Mouse (Mus musculus): ENCODE results near the gene Pced1a. TPM values are rescaled to one million over a fixed set of nuclear protein-coding genes. Genes with fewer than 3 reads are reported as not detected.

The Pced1a gene
- polyA plus RNA-seq, 1 experiment from 2014 or later = 13.6 TPM

DNA sequence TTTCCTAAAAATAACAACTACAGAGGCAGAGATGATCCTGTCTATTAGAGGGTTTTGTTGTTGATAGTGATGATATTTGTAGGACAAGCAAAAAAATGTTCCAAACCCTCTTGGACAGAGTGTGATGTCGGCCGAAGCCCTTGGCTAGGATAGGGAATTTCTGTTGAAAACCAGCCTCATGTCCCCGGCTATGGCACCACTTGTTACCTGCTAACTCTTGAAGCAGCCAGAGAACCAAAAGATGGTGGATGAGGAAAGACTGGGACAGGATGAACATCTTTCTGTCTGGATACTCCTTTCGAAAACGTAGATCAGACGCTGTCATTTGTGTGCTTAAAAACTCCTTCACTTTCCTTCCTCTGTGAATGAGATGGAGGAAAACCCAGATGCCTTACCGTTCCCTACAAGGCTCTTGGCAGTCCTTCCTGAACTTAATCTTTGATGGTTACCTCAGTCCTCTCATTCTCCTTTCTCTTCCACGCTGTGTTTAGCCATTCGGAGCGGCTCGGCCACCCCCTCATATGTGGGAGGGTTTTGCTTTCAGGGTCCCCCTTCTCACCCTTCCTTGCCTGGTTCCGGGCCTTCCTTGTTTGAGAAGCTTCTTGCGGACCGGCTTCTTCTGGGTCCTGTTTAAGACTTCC lies 26.7 kb upstream of the Pced1a start:
- peak overlapping the region; percentile 92; the same call in 1 of the 2 replicates for H3K27ac ChIP-seq
- H3K4me3 ChIP-seq = peak overlapping the region; percentile 80
- WGBS = 66% methylated on average over 14 of the region's 14 CpGs
- no peaks in the 10 kb centered on the region for H3K36me3 ChIP-seq
- no peaks in the 10 kb centered on the region for H3K9me3 ChIP-seq
- peaks cover 10% of the 10 kb centered on the region; the same call in 1 of the 2 replicates for H3K27me3 ChIP-seq (ENCODE audit: insufficient read depth, poor library complexity, severe bottlenecking)
- peaks cover 40% of the 10 kb centered on the region for H3K4me1 ChIP-seq
- DNase-seq (ENCODE audit: low spot score) = no peak

DNA sequence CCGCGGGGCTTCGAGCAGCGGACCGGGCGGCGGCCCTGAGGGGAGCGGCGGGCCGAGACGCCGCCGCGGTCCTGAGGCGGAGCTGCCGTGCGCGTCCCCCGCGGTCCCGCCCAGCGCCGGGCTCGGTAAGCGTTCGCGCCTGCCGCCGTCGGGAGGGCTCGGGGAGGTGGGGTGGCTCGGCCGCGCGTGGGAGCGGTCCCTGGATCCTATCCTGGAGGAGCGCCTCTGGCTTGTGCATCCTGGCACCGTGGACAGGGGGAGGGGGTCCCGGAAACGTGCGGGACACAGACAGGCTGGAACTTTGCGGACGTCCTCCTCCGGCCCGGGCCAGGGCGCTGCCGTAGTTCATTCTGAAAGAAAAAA lies 25.9 kb upstream of the Pced1a start:
- Histone ChIP-seq H3K4me3 (peak overlapping the region; percentile 80), H3K4me1 (peaks cover 37% of the 10 kb centered on the region), H3K27ac (peak overlapping the region; percentile 92), H3K9me3 (no peaks in the 10 kb centered on the region), H3K27me3 (ENCODE audit: insufficient read depth, poor library complexity, severe bottlenecking) (peaks cover 10% of the 10 kb centered on the region; the same call in 1 of the 2 replicates), H3K36me3 (no peaks in the 10 kb centered on the region)
- under 1% methylated on average over 47 of the region's 47 CpGs for WGBS
- peak; percentile 88 for DNase-seq (ENCODE audit: low spot score)

DNA sequence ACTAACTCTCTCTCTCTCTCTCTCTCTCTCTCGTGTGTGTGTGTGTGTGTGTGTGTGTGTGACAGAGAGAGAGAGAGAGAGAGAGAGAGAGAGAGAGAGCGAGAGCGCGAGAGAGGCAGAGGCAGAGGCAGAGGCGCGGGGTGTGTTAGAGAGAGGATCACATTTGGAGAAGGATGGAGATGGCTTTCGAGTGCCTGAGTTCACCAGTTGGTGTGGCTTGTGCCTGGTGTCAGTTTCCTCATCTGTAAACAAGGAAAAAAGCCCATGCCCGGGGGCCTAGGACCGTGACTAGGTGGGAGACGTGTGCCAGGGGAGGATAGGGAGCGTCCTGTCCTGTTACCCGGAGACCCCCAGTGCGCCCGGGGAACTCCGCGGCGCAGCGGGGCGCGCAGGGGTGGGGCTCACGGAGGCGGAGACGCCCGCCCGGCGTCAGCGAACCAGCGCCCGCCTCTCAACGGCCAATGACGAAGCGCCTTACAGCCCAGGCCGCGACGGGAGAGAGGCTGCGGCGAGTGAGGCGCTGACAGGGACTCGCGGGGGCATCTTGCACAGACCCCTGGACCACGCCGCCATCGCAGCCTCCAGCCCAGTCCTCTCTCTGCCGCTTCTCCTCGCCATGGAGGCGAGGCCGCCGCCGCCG lies 25.4 kb upstream of the Pced1a start, which contains the start of gene Ptpra:
Ptpra (plus strand) TSS at position 485 of the 640 bp plus-strand sequence.
- Histone ChIP-seq H3K4me1 (peaks cover 34% of the 10 kb centered on the region), H3K27me3 (ENCODE audit: insufficient read depth, poor library complexity, severe bottlenecking) (peaks cover 10% of the 10 kb centered on the region; the same call in 1 of the 2 replicates), H3K9me3 (no peaks in the 10 kb centered on the region), H3K27ac (peak within 1 kb of the TSS; percentile 92), H3K4me3 (peak within 1 kb of the TSS; percentile 80), H3K36me3 (no peaks in the 10 kb centered on the region)
- DNase-seq (ENCODE audit: low spot score) = peak; percentile 95
- WGBS = 1% methylated on average over 49 of the region's 50 CpGs

DNA sequence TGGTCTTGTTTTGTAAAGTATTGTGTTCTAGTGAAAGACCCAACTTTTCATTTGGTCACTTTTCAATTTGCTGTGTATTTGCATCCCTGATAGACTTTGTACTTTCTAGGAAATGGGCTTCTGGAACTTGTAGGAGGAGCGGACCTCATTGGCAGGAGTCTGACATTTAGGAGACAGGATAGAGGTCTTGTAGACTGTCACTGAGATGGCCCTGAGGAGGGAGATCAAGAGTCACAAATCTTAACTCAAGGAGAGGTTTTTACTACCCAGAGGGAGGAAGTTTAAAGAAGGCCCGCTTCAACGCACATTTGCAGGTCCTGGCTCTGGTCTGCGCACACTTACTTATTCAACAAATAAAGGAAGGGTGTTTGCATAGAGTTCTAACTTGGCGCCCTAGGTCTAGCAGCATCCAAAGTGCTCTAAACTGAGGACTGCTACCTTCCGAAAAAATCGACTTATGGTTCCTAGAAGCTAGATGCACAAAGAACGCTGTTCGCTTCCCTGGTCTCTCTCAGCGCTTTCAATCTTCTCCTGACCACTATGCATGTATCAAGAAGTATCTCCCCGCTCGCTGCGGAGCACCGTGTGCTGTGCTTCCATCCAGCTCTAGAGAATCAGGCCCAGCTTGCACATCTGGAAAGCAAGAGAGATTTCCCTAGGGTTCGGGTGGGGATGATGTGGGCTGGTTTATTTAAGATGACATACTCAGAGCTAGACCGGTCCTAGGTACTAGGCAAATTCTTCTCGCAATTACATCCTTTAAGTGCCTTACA lies 24.7 kb upstream of the Pced1a start:
- H3K27me3 ChIP-seq (ENCODE audit: insufficient read depth, poor library complexity, severe bottlenecking) = peaks cover 10% of the 10 kb centered on the region; the same call in 1 of the 2 replicates
- no peak overlapping the region for H3K27ac ChIP-seq
- no peaks in the 10 kb centered on the region for H3K9me3 ChIP-seq
- WGBS = 11% methylated on average over 17 of the region's 17 CpGs
- peak overlapping the region; percentile 80 for H3K4me3 ChIP-seq
- peaks cover 28% of the 10 kb centered on the region for H3K4me1 ChIP-seq
- H3K36me3 ChIP-seq = peaks cover 4% of the 10 kb centered on the region
- no peak for DNase-seq (ENCODE audit: low spot score)

DNA sequence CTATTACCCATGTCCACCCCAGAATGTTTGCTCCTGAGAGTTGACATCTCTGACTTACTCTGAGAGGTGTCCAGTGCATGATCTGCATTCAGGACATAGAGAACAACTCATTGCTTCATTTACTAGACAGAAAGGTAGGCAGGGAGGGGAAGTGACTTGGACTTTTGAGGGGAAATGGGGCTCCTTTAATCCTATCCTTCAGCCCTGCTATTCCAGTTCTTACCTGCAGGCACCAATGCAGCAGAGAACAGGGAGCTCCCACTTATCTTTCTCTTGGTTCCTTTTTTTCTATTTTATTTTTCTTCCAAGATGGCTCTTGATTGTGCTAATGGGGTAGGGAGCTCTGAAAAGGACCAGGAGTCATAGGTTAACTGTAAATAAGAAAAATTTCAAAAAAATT lies 23.9 kb upstream of the Pced1a start:
- Histone ChIP-seq H3K36me3 (peaks cover 12% of the 10 kb centered on the region), H3K4me1 (peaks cover 27% of the 10 kb centered on the region), H3K9me3 (no peaks in the 10 kb centered on the region), H3K27ac (no peak overlapping the region), H3K4me3 (no peak overlapping the region), H3K27me3 (ENCODE audit: insufficient read depth, poor library complexity, severe bottlenecking) (peaks cover 10% of the 10 kb centered on the region; the same call in 1 of the 2 replicates)
- no peak for DNase-seq (ENCODE audit: low spot score)

DNA sequence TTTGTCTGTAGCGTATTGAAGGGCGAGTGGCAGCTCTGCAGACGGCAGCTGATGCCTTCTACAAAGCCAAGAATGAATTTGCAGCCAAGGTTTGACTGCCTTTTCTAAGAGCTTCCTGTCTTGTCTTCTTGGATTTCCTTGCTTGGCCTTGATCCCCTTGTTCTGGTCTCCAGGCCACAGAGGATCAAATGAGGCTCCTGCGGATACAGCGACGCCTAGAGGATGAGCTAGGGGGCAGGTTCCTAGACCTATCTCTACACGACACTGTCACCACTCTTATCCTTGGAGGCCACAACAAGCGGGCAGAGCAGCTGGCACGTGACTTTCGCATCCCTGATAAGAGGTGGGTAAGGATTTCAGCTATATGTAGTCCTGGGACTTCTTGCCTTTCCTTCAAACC lies 17.7 kb upstream of the Pced1a start:
- Histone ChIP-seq H3K4me3 (no peak overlapping the region), H3K27ac (no peak overlapping the region), H3K27me3 (ENCODE audit: insufficient read depth, poor library complexity, severe bottlenecking) (no peaks in the 10 kb centered on the region), H3K9me3 (no peaks in the 10 kb centered on the region), H3K36me3 (peaks cover 75% of the 10 kb centered on the region), H3K4me1 (no peaks in the 10 kb centered on the region)
- WGBS = 80% methylated on average over 10 of the region's 10 CpGs
- no peak for DNase-seq (ENCODE audit: low spot score)

DNA sequence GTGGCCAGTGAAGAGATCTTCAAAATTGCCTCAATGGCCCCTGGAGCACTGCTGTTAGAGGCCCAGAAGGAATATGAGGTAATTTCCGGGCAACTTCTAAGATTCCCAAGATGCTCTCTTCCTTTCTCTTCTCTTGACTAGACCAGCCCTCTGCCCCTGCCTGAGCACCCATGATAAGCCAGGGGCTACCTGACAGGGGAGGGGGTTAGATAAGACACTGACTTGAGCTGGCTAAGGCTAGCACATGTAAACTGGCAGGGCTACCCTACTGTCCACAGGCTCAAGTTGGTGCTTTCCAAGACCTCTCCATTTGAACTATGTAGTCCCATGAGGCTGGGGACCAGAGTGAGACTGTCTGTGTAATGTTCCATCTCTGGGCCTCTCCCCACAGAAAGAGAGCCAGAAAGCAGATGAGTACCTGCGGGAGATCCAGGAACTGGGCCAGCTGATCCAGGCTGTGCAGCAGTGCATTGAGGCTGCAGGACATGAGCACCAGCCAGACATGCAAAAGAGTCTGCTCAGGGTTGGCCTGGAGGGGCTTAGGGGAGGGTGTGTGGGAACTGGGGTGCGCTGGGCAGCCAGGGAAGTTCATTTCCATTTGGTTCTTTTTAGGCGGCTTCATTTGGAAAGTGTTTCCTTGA lies 15.5 kb upstream of the Pced1a start:
- 89% methylated on average over 4 of the region's 4 CpGs for WGBS

DNA sequence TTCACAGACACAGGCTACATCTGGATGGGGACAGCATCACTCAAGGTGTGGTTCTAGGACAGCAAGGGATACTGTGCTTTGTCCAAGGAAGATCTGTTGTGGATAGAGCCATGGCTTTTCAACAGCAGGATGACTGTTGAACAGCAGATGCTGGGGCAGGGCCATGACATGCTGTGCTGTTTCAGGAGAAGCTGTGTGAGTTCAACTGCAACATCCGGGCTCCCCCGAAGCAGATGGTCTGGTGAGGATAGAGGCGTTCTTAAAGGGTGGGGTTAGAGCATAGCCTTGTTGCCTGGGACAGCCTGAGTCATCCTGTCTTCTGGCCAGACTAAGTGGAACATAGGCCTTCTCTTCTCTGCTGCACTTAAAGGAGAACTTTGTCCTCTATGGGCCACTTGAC lies 14.4 kb upstream of the Pced1a start:
- no peak for DNase-seq (ENCODE audit: low spot score)

More for the DNA sequence above, 15.5 kb upstream of the Pced1a start:
- H3K36me3 ChIP-seq = peaks cover 76% of the 10 kb centered on the region
- no peaks in the 10 kb centered on the region for H3K27me3 ChIP-seq (ENCODE audit: insufficient read depth, poor library complexity, severe bottlenecking)
- no peaks in the 10 kb centered on the region for H3K4me1 ChIP-seq
- H3K9me3 ChIP-seq = no peaks in the 10 kb centered on the region
- no peak for DNase-seq (ENCODE audit: low spot score)
- no peak overlapping the region for H3K27ac ChIP-seq
- no peak overlapping the region for H3K4me3 ChIP-seq

DNA sequence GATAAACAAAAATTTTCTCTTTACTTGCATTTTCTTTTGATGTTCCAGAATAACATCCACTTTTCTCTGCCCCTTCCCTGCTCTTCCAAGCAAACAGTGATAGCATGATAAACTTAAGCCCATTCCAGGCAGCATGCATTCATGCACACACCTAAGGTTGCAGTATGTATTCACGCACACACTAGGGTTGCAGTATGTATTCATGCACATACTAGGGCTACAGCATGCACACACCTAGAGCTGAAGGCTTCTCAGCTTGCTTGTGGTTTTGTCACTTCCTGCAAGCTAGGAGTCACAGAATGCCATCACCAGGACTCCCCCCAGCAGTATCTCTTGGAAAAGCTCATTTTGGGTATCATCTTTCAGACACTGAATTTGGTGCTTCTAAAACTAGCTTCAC lies 12.3 kb upstream of the Pced1a start:
- Histone ChIP-seq H3K9me3 (no peaks in the 10 kb centered on the region), H3K4me1 (no peaks in the 10 kb centered on the region), H3K4me3 (no peak overlapping the region), H3K27me3 (ENCODE audit: insufficient read depth, poor library complexity, severe bottlenecking) (no peaks in the 10 kb centered on the region), H3K27ac (no peak overlapping the region), H3K36me3 (peaks cover 51% of the 10 kb centered on the region)
- WGBS = 92% methylated on average over 1 of the region's 1 CpGs
- DNase-seq (ENCODE audit: low spot score) = no peak

More for the DNA sequence above, 14.4 kb upstream of the Pced1a start:
- Histone ChIP-seq H3K4me3 (no peak overlapping the region), H3K9me3 (no peaks in the 10 kb centered on the region), H3K27me3 (ENCODE audit: insufficient read depth, poor library complexity, severe bottlenecking) (no peaks in the 10 kb centered on the region), H3K36me3 (peaks cover 69% of the 10 kb centered on the region), H3K4me1 (no peaks in the 10 kb centered on the region), H3K27ac (no peak overlapping the region)
- WGBS = 94% methylated on average over 3 of the region's 3 CpGs

DNA sequence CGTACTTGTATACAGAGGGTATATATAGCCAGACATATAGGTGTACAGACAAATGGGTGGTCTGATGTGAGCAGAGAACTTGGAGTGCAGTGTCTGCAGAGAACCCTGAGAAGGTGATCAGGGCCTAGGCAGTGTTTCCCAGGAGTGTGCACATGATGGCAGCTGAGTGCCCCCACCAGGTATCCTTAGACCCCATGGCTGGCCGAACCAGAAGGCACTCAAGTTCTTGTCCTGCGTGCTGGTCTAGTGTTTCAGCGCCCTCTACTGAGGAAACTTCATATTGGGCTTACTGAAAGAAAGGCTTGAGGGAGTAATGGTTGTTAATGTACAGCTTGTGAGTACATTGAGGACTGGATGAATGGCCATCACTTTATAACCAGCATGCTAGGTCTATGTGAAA lies 8.7 kb upstream of the Pced1a start:
- no peak for DNase-seq (ENCODE audit: low spot score)
- 25% methylated on average over 4 of the region's 4 CpGs for WGBS

DNA sequence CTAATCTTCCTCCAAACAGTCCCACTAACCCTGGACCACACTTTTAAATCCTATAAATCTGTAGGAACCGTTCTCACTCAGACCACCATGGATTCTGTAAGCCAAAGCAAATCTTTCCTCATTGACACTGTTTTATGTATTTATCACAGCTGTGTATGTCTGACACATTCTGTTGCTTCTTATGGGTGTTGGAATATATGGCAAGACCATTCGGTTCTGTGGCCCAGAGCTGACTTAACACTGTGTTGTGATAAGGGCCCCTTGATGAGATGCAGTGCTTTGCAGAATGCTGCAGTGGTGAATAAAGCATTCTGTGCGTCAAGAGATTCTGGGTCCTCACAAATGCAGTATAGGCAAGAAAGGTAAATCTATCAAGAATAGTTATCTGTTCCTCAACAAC lies 7.7 kb upstream of the Pced1a start:
- Histone ChIP-seq H3K9me3 (no peaks in the 10 kb centered on the region), H3K4me1 (no peaks in the 10 kb centered on the region; the same call in 1 of the 2 replicates), H3K4me3 (no peak overlapping the region), H3K27me3 (ENCODE audit: insufficient read depth, poor library complexity, severe bottlenecking) (no peaks in the 10 kb centered on the region), H3K27ac (no peak overlapping the region), H3K36me3 (peaks cover 10% of the 10 kb centered on the region)
- no peak for DNase-seq (ENCODE audit: low spot score)
- 71% methylated on average over 3 of the region's 3 CpGs for WGBS

More for the DNA sequence above, 8.7 kb upstream of the Pced1a start:
- no peak overlapping the region for H3K4me3 ChIP-seq
- H3K36me3 ChIP-seq = peaks cover 17% of the 10 kb centered on the region
- H3K27me3 ChIP-seq (ENCODE audit: insufficient read depth, poor library complexity, severe bottlenecking) = no peaks in the 10 kb centered on the region
- no peaks in the 10 kb centered on the region for H3K9me3 ChIP-seq
- H3K27ac ChIP-seq = no peak overlapping the region
- no peaks in the 10 kb centered on the region; the same call in 1 of the 2 replicates for H3K4me1 ChIP-seq

DNA sequence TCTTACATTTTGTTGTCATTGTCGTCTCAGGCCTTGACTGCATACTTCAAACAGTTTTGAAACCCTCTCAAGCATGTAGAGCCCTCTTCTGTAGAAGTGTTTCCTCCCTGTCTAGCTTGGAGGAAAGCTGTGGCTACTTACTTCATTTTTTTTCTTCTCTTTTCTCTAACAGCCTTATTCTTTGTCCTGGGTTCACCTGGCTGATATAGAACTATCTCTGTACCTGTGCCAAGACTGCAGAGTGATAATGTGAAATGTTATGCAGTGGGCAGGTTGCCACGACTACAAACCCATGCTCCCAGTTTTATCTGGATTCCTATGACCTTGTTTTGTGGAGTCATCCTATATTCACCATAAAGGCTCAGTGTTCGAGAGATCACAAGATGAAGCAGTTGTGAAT lies 6.0 kb upstream of the Pced1a start:
- Histone ChIP-seq H3K27me3 (ENCODE audit: insufficient read depth, poor library complexity, severe bottlenecking) (no peaks in the 10 kb centered on the region), H3K4me1 (peaks cover 1% of the 10 kb centered on the region), H3K4me3 (no peak overlapping the region), H3K27ac (no peak overlapping the region), H3K9me3 (no peaks in the 10 kb centered on the region), H3K36me3 (peaks cover 8% of the 10 kb centered on the region)
- 86% methylated on average over 3 of the region's 3 CpGs for WGBS
- DNase-seq (ENCODE audit: low spot score) = no peak

Measured in heart, embryonic 10.5 days (tissue).